Mouse (Mus musculus) C2C12 (cell line): ENCODE results near the gene Midn. TPM values are rescaled to one million over a fixed set of nuclear protein-coding genes. Genes with fewer than 3 reads are reported as not detected.

Source experiments
- H3K27me3 ChIP-seq: one replicate; pipeline ENCODE4 v1.6.1; 2011; ENCODE audit not compliant: control insufficient read depth, insufficient read depth, insufficient read length
- H3K36me3 ChIP-seq: one replicate; pipeline ENCODE4 v1.6.1; 2011; ENCODE audit not compliant: control insufficient read depth, insufficient read depth
- H3K4me3 ChIP-seq: one replicate; pipeline ENCODE4 v1.5.1; 2011; ENCODE audit warnings: mild to moderate bottlenecking, control low read depth; ENCODE audit not compliant: poor library complexity, insufficient read depth, severe bottlenecking
- H3K79me2 ChIP-seq: one replicate; pipeline ENCODE4 v1.6.1; 2011; ENCODE audit not compliant: control insufficient read depth, insufficient read depth
- H3K79me3 ChIP-seq: one replicate; pipeline ENCODE4 v1.6.1; 2011; ENCODE audit warnings: low read depth, control low read depth
- H3ac ChIP-seq: one replicate; pipeline ENCODE3; 2011; ENCODE audit warnings: low read depth; ENCODE audit not compliant: control insufficient read depth, insufficient read length
- CEBPB ChIP-seq: IDR thresholded peaks from one replicate; pipeline ENCODE4 v1.6.1; 2011; ENCODE audit warnings: low read depth, mild to moderate bottlenecking, control low read depth, moderate library complexity
- CTCF ChIP-seq: IDR thresholded peaks from one replicate; pipeline ENCODE4 v1.5.1; 2011; ENCODE audit not compliant: control insufficient read depth, insufficient read depth, insufficient read length
- FOSL1 ChIP-seq: IDR thresholded peaks from one replicate; pipeline ENCODE4 v1.8.0; 2011; ENCODE audit warnings: mild to moderate bottlenecking, low read length; ENCODE audit not compliant: poor library complexity, insufficient read depth, severe bottlenecking
- MAX ChIP-seq: IDR thresholded peaks from one replicate; pipeline ENCODE4 v1.6.1; 2011; ENCODE audit warnings: mild to moderate bottlenecking, control low read depth
- MYOD1 ChIP-seq: IDR thresholded peaks from one replicate; pipeline ENCODE4 v1.6.1; 2011; ENCODE audit warnings: low read depth; ENCODE audit not compliant: control insufficient read depth, insufficient read length
- MYOG ChIP-seq: IDR thresholded peaks from one replicate; pipeline ENCODE4 v1.6.1; 2011; ENCODE audit not compliant: control insufficient read depth, insufficient read length; ENCODE audit errors: extremely low read depth
- USF1 ChIP-seq: IDR thresholded peaks from one replicate; pipeline ENCODE4 v1.6.1; 2011; ENCODE audit warnings: low read depth, mild to moderate bottlenecking, control low read depth, moderate library complexity
- polyA plus RNA-seq: library from polyadenylated mRNA; unstranded; fragments of >200 nt; fragmentation: generic; extraction: Trizol; gene quantifications from one replicate; pipeline ENCODE4 v1.2.1, GENCODE M21; 2012; ENCODE audit warnings: missing spikeins

The Midn gene
- polyA plus RNA-seq, 1 experiment: 77.5 TPM

- TF ChIP-seq CTCF (no peak), USF1 (no peak), CEBPB (no peak), FOSL1 (no peak), MAX (no peak), MYOD1 (no peak), MYOG (no peak)
- Histone ChIP-seq H3K4me3 (no peak overlapping the region), H3K79me2 (peaks cover 25% of the 10 kb centered on the region), H3K27me3 (no peaks in the 10 kb centered on the region), H3ac (no peak overlapping the region), H3K36me3 (peaks cover 31% of the 10 kb centered on the region), H3K79me3 (peaks cover 13% of the 10 kb centered on the region)
Measured at GRCm38 (mm10) chr10:80171252-80171651, 23.2 kb downstream of the Midn start.

GRCm38 (mm10) chr10:80171760-80172526, 23.9 kb downstream of the Midn start:
- no peaks in the 10 kb centered on the region for H3K27me3 ChIP-seq
- no peak for TF ChIP-seq MYOG
- no peak for TF ChIP-seq MYOD1
- TF ChIP-seq FOSL1: no peak
- TF ChIP-seq MAX: no peak
- no peak for TF ChIP-seq USF1
- H3K79me3 ChIP-seq: peaks cover 13% of the 10 kb centered on the region
- H3K36me3 ChIP-seq: peaks cover 31% of the 10 kb centered on the region
- peaks cover 25% of the 10 kb centered on the region for H3K79me2 ChIP-seq
- H3K4me3 ChIP-seq: peak overlapping the region; percentile 41
- H3ac ChIP-seq: peak overlapping the region; percentile 9

DNA sequence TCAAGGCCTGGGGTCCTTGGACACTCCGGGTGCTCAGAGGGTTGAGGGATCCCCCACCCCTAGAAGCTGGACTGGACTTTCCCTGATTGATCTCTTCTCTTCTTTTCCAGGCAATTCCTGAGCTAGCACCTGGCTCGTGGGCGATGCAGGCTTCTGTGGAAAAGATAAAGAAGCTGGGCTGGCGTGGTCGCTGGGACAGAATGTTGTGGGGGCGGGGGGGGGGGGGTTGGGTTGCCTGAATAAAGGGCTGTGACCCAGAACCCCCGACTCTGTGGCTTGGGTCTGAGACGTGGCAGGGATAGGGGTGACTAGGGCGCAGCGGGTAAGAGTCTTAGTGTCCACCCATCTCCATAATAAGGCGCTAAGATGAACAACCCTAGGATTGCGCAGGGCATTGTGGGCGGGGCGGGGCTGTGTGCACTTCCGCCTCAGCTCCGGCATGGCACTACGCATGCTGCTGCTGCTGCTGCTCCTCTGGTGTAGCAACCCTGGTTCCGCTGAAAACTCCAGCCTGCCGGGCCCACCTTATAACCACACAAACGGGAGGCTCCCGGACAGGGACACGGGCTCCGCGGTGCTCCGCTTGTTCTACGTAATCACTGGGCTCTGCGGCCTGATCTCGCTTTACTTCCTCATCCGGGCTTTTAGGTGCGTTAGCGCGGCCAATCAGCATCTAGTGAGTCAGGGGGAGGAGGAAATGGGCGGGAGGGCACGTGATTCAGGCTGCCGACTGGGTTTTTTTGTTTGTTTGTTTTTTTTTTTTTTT, 24.6 kb downstream of the Midn start, which contains the start of gene 1600002K03Rik:
Gene 1600002K03Rik (plus strand): TSS at position 418 of the 766 bp plus-strand sequence.
- H3K36me3 ChIP-seq: peaks cover 31% of the 10 kb centered on the region
- peaks cover 25% of the 10 kb centered on the region for H3K79me2 ChIP-seq
- peak within 1 kb of the TSS; percentile 93 for H3ac ChIP-seq
- H3K79me3 ChIP-seq: peaks cover 13% of the 10 kb centered on the region
- H3K4me3 ChIP-seq: peak within 1 kb of the TSS; percentile 41
- no peaks in the 10 kb centered on the region for H3K27me3 ChIP-seq
- TF ChIP-seq CEBPB (peak; percentile 40), FOSL1 (no peak), MYOG (no peak), CTCF (no peak), MYOD1 (no peak), USF1 (peak; percentile 94), MAX (peak; percentile 44)

GRCm38 (mm10) chr10:80173358-80173757, 25.3 kb downstream of the Midn start:
- peaks cover 31% of the 10 kb centered on the region for H3K36me3 ChIP-seq
- H3K79me2 ChIP-seq: peaks cover 25% of the 10 kb centered on the region
- H3K4me3 ChIP-seq: peak overlapping the region; percentile 41
- H3ac ChIP-seq: peak overlapping the region; percentile 60
- no peaks in the 10 kb centered on the region for H3K27me3 ChIP-seq
- TF ChIP-seq MYOG: no peak
- TF ChIP-seq CEBPB: peak; percentile 40
- peaks cover 13% of the 10 kb centered on the region for H3K79me3 ChIP-seq

DNA sequence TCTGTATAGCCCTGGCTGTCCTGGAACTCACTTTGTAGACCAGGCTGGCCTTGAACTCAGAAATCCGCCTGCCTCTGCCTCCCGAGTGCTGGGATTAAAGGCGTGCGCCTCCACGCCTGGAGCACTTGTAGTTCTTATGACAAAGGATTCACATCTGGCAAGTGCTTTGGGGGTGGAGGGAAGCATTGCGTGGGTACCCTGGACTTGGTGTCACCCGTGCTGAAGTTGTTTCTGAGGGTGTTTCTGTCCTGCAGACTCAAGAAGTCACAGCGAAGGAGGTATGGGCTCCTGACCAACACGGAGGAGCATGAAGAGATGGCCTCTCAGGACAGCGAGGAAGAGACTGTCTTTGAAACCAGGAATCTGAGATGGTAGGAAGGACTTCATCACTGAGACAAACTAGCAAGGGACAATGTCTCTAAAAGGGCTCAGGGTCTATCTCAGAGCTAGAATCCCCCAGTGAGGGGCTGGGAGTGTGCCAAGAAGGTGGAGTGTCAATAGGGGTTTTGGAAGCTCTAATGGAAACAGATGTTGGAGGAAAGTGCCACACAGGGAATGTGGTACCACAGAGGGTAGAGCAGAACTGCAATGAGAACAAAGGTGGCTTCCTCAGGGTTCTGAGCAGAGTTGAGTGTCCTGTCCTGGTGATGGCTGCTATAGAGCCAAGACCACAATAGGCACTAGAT, 26.0 kb downstream of the Midn start:
- Histone ChIP-seq H3ac (no peak overlapping the region), H3K27me3 (no peaks in the 10 kb centered on the region), H3K4me3 (no peak overlapping the region), H3K79me2 (peaks cover 18% of the 10 kb centered on the region), H3K79me3 (peaks cover 9% of the 10 kb centered on the region), H3K36me3 (peaks cover 31% of the 10 kb centered on the region)
- TF ChIP-seq CTCF (no peak), MYOD1 (no peak), MAX (no peak), CEBPB (no peak), USF1 (no peak), MYOG (no peak), FOSL1 (no peak)
